Mouse (Mus musculus) cortical plate, adult 2 months (tissue): ENCODE results near the gene Gm4869.

Source experiments
- CTCF ChIP-seq: fragments of 200-500 bp; IDR thresholded peaks from 2 replicates; pipeline ENCODE4 v1.5.1; 2011; ENCODE audit warnings: mild to moderate bottlenecking, control low read depth, low read length; ENCODE audit not compliant: insufficient read depth; ENCODE audit errors: extremely low read depth
- POLR2A ChIP-seq: fragments of 200-500 bp; IDR thresholded peaks from 2 replicates; pipeline ENCODE4 v1.6.1; 2011; ENCODE audit warnings: mild to moderate bottlenecking, low read length, control low read depth; ENCODE audit not compliant: insufficient read depth; ENCODE audit errors: extremely low read depth

- no peak for TF ChIP-seq POLR2A
- no peak for TF ChIP-seq CTCF
Observed at GRCm38 (mm10) chr5:140425016-140425783, 20.2 kb upstream of the Gm4869 start.
